Mouse (Mus musculus) R1 (cell line): ENCODE results near the gene Dusp28.
A peak's percentile ranks its signal among the peaks of the same experiment; 100 is the strongest.

Source experiments
- DNase-seq: peaks from one replicate; pipeline ENCODE4 v3.0.0-alpha.2; 2018; ENCODE audit warnings: low read depth, low spot score

Dusp28 gene

GRCm38 (mm10) chr1:92937797-92938196 is 31.0 kb downstream of the Dusp28 start:
- no peak for DNase-seq

DNA sequence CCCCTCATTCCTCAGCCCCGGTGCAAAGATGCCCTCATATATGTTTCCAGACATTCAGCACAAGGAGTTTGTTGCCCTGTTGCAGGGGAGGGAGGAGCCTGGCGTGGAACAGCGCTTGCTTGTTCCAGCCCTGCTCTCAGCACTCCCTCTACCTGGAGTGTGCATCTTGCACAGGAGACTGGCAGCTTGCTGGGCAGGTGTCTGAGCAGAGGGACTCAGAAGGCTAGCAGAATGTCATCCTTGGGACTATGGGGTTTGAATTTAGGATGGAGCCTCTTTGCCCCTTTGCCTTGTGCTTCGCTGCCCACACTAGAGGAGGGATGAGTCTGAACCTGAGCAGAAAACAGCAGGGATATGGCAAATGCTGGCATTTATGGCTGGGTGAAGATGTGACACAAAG is 33.0 kb downstream of the Dusp28 start:
- no peak for DNase-seq

DNA sequence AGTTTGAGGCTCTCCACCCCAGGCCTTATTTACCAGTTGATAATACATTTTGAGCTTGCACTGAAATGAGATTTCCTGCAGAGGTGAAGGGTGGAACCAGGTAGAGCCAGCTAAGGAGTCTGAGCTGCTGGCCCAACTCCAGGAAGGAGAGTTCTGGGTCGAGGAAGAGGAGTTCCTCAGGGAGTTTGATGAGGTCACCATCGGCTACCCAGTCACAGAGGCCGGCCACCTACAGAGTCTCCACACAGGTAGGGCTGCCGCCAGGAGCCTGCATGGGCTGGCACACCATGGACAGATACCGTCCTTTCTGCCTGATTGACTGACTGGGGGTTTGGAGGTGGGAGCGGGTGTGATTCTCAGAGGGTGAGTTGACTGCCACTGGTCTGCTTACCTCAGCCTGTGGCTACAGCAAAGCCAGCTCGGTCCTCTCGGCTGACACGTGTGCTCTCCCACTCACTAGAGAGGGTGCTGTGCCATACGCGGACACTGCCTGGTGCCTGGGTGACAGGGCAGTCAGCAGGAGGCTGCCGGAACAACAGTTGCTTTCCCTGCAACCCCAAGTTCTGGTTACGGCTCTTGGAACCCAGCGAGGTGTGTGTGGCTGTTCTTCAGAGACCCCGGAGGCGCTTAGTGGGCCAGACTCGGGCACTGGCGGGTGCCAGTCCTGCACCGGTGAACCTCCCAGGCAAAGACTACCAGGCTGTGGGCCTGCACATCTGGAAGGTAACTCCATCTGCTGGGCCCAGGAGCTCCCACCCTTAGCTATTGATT is 36.6 kb downstream of the Dusp28 start:
- no peak for DNase-seq

- DNase-seq = no peak
Observed at GRCm38 (mm10) chr1:92947966-92948365, 41.2 kb downstream of the Dusp28 start.

- DNase-seq = peak; percentile 66
Observed at GRCm38 (mm10) chr1:92949426-92949825, 42.6 kb downstream of the Dusp28 start.

GRCm38 (mm10) chr1:92950607-92951006 is 43.8 kb downstream of the Dusp28 start, which contains the start of gene Gpr35:
TSS of gene Gpr35 (plus strand) at chr1:92950865.
- DNase-seq = no peak

- DNase-seq = no peak
Observed at GRCm38 (mm10) chr1:92953641-92954040, 46.9 kb downstream of the Dusp28 start.

- DNase-seq = peak; percentile 61
Observed at GRCm38 (mm10) chr1:92956571-92957335, 50.0 kb downstream of the Dusp28 start.
